Mouse (Mus musculus): ENCODE measurements at regions not wholly inside any gene's neighbourhood (a gene's known extent, or its start where the extent isn't known, plus 50 kb on each side); places are given as distances from the start of the nearest gene placed in this dataset.

DNA sequence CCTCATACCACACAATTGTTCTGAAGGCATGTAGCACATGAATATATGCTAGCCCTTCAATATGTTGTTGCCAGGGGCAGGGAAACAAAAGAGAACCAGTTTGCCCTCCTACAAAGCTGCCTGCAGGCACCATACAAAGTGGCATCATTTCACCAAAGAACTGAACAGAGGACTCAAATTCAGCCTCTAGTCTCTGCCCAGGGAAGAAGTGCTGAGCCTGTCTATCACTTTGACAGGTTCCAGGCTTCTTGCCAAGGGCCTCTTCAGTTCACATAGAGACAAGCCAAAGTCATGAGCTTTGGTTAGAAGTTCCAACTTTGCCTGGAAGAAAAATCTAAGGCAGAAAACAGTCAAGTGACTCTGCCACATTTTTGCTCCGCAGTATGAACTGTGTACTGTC is 223.4 kb upstream of the Ercc4 start:
- no peak for ATAC-seq (ENCODE audit: extremely low read depth, insufficient number of reproducible peaks, low FRiP score, low TSS enrichment)
- no peak overlapping the region for H3K9ac ChIP-seq
- no peaks in the 10 kb centered on the region for H3K36me3 ChIP-seq
- no peaks in the 10 kb centered on the region for H3K9me3 ChIP-seq
- no peak overlapping the region for H3K27ac ChIP-seq (replicated peaks)
- peaks cover 11% of the 10 kb centered on the region for H3K4me1 ChIP-seq
- no peak overlapping the region for H3K4me3 ChIP-seq
- H3K27me3 ChIP-seq (replicated peaks) = no peaks in the 10 kb centered on the region
- 55% methylated on average over 1 of the region's 1 CpGs for WGBS
- no peak overlapping the region for H3K4me2 ChIP-seq

DNA sequence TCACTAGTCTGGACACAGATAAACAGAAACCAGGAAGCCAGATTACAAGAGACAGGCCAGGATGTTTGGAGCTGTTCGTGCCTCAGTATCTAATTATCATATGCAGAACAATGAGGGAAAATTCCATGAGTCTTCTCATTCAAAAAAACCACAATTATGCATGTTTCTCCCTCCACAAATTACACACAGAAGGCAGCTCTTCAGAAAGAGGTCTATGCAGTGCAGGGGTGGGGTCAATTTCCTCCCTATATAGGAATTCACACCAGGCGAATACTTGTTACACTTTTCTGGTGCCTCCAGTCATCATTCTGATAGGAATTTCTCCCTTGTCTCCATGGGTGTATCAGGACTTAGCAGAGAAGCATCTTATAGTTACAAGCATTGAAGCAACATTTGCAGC is 222.1 kb upstream of the Ercc4 start:
- no peak overlapping the region for H3K27ac ChIP-seq (replicated peaks)
- H3K4me2 ChIP-seq = no peak overlapping the region
- 37% methylated on average over 2 of the region's 2 CpGs for WGBS
- peaks cover 11% of the 10 kb centered on the region for H3K4me1 ChIP-seq
- H3K4me3 ChIP-seq = no peak overlapping the region
- H3K27me3 ChIP-seq (replicated peaks) = no peaks in the 10 kb centered on the region
- ATAC-seq (ENCODE audit: extremely low read depth, insufficient number of reproducible peaks, low FRiP score, low TSS enrichment) = no peak
- H3K36me3 ChIP-seq = no peaks in the 10 kb centered on the region
- H3K9ac ChIP-seq = no peak overlapping the region
- H3K9me3 ChIP-seq = no peaks in the 10 kb centered on the region

DNA sequence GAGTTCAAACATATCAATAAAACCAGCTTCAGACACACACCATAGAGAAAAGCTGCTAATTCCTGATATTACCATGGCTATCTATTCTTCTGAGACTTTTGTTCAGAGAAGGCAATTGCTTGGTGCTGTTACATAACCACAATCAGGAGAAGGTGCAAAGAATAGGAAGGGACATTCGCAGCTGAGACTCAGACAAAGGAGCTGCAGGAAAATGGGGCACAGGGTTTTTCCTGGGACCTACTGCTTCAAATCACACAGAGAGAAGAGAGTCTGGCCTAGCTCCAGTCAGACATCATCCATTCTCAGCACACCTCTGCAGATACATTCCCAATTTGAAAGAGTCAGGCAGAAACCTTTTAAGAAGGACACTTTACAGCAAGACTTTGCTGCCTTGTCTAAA is 219.4 kb upstream of the Ercc4 start:
- ATAC-seq (ENCODE audit: extremely low read depth, insufficient number of reproducible peaks, low FRiP score, low TSS enrichment) = no peak
- Histone ChIP-seq H3K4me1 (peaks cover 11% of the 10 kb centered on the region), H3K27me3 (replicated peaks) (no peaks in the 10 kb centered on the region), H3K9me3 (no peaks in the 10 kb centered on the region), H3K4me3 (no peak overlapping the region), H3K27ac (replicated peaks) (no peak overlapping the region; the same call in 1 of the 2 replicates), H3K4me2 (no peak overlapping the region), H3K9ac (no peak overlapping the region), H3K36me3 (no peaks in the 10 kb centered on the region)
- 74% methylated on average over 1 of the region's 1 CpGs for WGBS

DNA sequence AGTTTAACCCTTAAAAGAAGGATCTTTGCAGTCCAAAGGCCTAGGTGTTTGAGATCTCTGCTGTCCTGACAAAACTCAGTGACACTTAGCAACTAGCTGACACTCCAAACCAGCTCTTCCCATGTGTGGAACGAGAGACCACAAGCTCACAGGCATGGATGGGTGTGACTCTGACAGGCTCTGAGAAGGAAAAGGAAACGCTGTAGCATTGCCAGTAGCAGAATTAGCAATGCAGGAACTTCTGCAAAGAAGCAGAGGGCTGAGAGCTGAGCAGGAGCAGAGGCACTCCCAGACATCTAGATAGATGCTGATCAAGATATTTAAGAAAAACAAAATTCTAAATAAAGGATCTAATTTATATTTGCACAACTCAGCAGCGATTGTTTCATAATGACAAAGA is 218.9 kb upstream of the Ercc4 start:
- H3K9me3 ChIP-seq = no peaks in the 10 kb centered on the region
- no peak for ATAC-seq (ENCODE audit: extremely low read depth, insufficient number of reproducible peaks, low FRiP score, low TSS enrichment)
- H3K9ac ChIP-seq = no peak overlapping the region
- no peak overlapping the region for H3K27ac ChIP-seq (replicated peaks)
- peaks cover 11% of the 10 kb centered on the region for H3K4me1 ChIP-seq
- H3K27me3 ChIP-seq (replicated peaks) = no peaks in the 10 kb centered on the region
- no peak overlapping the region for H3K4me3 ChIP-seq
- WGBS = 53% methylated on average over 3 of the region's 3 CpGs
- H3K4me2 ChIP-seq = no peak overlapping the region
- H3K36me3 ChIP-seq = no peaks in the 10 kb centered on the region

DNA sequence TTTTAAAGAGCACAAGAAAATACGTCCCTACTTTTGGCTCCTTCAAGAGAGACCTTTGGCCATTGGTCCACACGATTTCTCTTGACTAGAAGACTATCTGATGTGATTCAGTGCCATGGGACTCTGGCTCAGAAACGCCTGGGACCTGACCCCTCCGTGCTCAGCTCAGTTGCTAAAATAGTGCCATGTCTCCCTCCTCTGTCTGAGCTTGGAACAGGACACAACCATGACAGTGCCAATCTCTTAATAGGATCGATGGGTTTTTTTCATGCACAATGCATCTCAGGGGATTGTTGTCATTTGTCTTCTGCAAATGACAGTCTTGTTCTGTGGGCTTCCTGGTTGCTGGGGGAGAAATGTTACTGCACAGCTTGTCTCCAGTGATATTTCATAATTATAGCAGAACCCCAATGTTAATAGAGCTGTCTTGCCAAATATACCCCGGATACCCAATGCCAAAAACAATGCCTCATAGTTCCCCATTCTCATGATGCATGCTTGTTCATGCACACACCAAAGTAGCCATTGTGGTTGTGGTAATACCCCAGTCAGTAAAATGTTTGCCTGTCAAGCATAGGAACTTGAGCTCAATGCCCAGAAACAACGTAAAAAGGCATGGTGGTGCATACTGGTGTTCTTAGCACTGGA is 216.7 kb upstream of the Ercc4 start:
- H3K9ac ChIP-seq = no peak overlapping the region
- ATAC-seq (ENCODE audit: extremely low read depth, insufficient number of reproducible peaks, low FRiP score, low TSS enrichment) = no peak
- H3K4me3 ChIP-seq = no peak overlapping the region
- no peaks in the 10 kb centered on the region for H3K36me3 ChIP-seq
- H3K27ac ChIP-seq (replicated peaks) = no peak overlapping the region
- no peaks in the 10 kb centered on the region for H3K27me3 ChIP-seq (replicated peaks)
- H3K9me3 ChIP-seq = no peaks in the 10 kb centered on the region
- no peak overlapping the region for H3K4me2 ChIP-seq
- H3K4me1 ChIP-seq = no peaks in the 10 kb centered on the region
- 67% methylated on average over 7 of the region's 7 CpGs for WGBS

DNA sequence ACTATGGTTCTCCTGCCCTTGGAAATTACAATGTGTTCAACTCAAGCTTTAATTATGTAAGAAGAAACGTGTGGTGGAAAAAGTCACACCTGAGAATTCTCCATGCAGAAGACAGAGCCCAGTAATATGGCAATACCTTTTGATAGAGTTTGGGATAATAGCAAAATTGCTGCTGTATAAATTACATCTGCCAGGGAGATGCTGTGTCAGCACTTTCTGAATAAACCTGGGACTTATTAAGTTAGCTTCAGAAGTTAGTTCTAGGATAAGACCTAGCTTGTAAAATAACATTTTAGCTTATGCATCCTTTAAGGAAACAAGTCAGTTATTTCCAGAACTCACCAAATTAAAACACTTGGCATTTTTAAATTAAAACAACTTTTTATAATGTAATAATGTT is 212.2 kb upstream of the Ercc4 start:
- no peak for ATAC-seq (ENCODE audit: extremely low read depth, insufficient number of reproducible peaks, low FRiP score, low TSS enrichment)

DNA sequence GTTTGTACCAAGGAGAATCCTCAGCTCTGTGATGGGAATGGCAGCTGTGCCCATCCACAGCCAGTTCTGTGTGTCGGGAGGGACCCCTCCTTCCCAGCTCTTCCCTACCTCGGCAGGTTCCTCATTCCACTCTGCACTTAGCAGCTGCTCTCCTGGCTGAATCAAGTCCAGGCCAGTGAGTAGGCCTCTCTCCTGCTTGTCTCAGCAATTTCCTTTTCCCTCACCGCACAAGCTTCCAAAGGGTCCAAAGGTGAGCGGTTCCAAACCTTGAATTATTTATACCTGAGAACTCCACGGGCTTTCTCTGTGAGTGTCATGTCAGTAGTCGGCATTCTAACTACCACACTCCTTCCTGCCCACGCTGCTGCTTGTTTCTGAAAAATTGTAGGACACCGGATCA is 208.8 kb upstream of the Ercc4 start:
- Histone ChIP-seq H3K4me2 (no peak overlapping the region), H3K27ac (replicated peaks) (no peak overlapping the region), H3K9me3 (no peaks in the 10 kb centered on the region), H3K27me3 (replicated peaks) (no peaks in the 10 kb centered on the region), H3K4me1 (no peaks in the 10 kb centered on the region), H3K4me3 (no peak overlapping the region), H3K9ac (no peak overlapping the region), H3K36me3 (no peaks in the 10 kb centered on the region)
- 78% methylated on average over 8 of the region's 8 CpGs for WGBS
- ATAC-seq (ENCODE audit: extremely low read depth, insufficient number of reproducible peaks, low FRiP score, low TSS enrichment) = no peak

More for the DNA sequence above, 212.2 kb upstream of the Ercc4 start:
- H3K4me2 ChIP-seq = no peak overlapping the region
- no peaks in the 10 kb centered on the region for H3K36me3 ChIP-seq
- H3K9ac ChIP-seq = no peak overlapping the region
- no peak overlapping the region for H3K4me3 ChIP-seq
- H3K27ac ChIP-seq (replicated peaks) = no peak overlapping the region
- 54% methylated on average over 1 of the region's 1 CpGs for WGBS
- H3K4me1 ChIP-seq = no peaks in the 10 kb centered on the region
- no peaks in the 10 kb centered on the region for H3K9me3 ChIP-seq
- H3K27me3 ChIP-seq (replicated peaks) = no peaks in the 10 kb centered on the region

DNA sequence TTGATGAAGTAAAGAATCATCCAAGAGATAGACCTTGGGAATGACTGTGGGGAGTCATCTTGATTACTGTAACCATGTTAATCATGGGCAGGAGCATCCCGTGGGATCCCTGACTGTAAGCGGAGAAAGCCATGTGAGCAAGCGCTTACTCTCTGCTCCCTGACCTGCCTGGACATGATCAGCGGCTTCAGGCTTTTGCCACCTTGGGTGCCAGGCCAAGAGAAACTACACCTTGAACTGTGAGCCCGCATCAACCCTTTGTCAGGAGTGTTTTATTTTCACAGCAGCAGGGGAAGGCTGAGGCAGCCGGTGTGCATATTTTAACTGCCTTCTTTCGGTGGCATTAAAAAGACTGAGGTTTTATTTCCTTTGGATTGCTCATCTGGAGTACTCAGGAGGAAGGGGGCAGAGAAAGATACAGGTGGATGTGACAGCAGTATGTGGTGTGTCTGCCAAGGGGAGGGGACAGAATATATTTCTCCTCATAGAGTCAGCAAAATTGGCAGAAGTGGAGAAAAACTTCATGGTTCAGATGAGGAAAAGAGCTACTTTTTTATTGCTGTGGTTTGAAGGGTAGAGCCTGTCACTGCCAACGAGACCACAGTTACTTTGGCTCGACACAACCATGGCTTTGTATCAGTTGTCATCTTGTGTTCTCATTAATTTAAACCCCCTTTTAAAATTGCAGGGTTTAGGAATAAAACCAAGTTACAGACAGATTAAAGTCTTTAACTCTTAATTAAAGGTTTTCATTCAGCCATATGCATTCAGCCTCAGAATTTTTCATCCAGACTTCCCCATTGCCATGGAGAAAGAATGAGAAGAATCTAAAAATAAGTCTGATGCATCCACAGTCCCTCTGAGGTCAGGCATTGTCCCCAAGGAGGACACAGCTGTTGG is 208.1 kb upstream of the Ercc4 start:
- 71% methylated on average over 9 of the region's 9 CpGs for WGBS
- Histone ChIP-seq H3K4me3 (no peak overlapping the region), H3K9ac (no peak overlapping the region), H3K27me3 (replicated peaks) (no peaks in the 10 kb centered on the region), H3K4me1 (no peaks in the 10 kb centered on the region), H3K27ac (replicated peaks) (no peak overlapping the region), H3K9me3 (no peaks in the 10 kb centered on the region), H3K4me2 (no peak overlapping the region), H3K36me3 (no peaks in the 10 kb centered on the region)
- no peak for ATAC-seq (ENCODE audit: extremely low read depth, insufficient number of reproducible peaks, low FRiP score, low TSS enrichment)

DNA sequence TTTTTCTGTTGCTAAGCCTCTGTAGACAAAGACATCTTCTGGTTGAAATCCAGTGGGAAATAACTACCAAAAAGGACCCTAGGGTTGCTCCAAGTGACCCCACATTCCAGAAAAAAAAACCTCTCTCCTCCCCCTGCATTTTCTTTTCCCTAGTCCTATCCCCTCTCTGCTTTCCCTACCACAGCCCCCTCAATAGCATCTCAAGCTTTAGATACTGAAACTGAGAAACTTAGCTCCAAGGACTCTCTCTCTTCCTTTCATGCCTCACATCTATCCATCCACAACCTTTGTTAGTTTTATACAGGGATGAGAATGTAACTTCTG is 207.5 kb upstream of the Ercc4 start:
- no peak for ATAC-seq (ENCODE audit: extremely low read depth, insufficient number of reproducible peaks, low FRiP score, low TSS enrichment)
- no peak overlapping the region for H3K9ac ChIP-seq
- H3K4me2 ChIP-seq = no peak overlapping the region

DNA sequence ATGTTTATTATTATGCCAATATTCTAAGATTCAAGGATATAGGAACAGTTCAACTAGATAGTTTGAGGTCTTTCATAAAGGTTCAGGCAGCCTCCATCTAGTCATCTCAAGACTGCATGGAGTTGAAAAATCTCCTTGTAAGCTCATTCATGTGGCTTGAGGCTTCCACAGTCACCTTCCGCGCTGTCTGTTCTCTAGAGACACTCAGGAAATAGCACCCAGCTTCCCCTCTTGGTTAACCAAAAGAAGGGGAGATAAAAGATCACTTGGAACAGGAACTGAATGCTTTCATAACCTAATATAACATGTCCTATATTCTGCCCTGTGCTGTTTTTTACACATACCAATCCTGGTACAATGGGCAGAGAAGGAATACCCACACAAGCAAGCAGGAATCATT is 206.3 kb upstream of the Ercc4 start:
- Histone ChIP-seq H3K9ac (no peak overlapping the region), H3K36me3 (no peaks in the 10 kb centered on the region), H3K4me2 (no peak overlapping the region), H3K27me3 (replicated peaks) (no peaks in the 10 kb centered on the region), H3K4me1 (no peaks in the 10 kb centered on the region), H3K27ac (replicated peaks) (no peak overlapping the region), H3K9me3 (no peaks in the 10 kb centered on the region), H3K4me3 (no peak overlapping the region)
- WGBS = 75% methylated on average over 2 of the region's 2 CpGs
- ATAC-seq (ENCODE audit: extremely low read depth, insufficient number of reproducible peaks, low FRiP score, low TSS enrichment) = no peak

More for the DNA sequence above, 207.5 kb upstream of the Ercc4 start:
- Histone ChIP-seq H3K4me1 (no peaks in the 10 kb centered on the region), H3K27me3 (replicated peaks) (no peaks in the 10 kb centered on the region), H3K9me3 (no peaks in the 10 kb centered on the region), H3K4me3 (no peak overlapping the region), H3K36me3 (no peaks in the 10 kb centered on the region), H3K27ac (replicated peaks) (no peak overlapping the region)

DNA sequence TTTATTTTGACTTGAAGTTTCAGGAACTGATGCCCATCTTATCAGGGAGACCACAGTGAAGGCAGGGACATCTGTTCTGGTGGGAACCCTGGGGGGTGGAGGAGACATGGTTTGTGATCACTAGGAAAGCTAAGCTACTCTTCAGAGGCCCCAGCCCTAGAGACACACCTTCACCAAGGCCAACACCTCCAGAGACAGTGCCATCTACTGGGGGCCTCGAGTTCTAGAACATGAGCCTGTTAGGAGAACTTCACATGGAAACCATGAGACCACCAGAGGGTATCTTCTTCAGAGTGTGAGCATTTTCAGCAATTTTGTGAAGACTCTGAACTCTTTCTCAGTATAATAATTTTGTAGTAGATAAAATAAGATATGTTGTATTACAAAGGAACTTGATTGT is 204.5 kb upstream of the Ercc4 start:
- 36% methylated on average over 1 of the region's 1 CpGs for WGBS
- Histone ChIP-seq H3K4me3 (no peak overlapping the region), H3K27ac (replicated peaks) (no peak overlapping the region), H3K9ac (no peak overlapping the region), H3K9me3 (no peaks in the 10 kb centered on the region), H3K4me1 (no peaks in the 10 kb centered on the region), H3K4me2 (no peak overlapping the region), H3K27me3 (replicated peaks) (no peaks in the 10 kb centered on the region), H3K36me3 (no peaks in the 10 kb centered on the region)
- ATAC-seq (ENCODE audit: extremely low read depth, insufficient number of reproducible peaks, low FRiP score, low TSS enrichment) = no peak

DNA sequence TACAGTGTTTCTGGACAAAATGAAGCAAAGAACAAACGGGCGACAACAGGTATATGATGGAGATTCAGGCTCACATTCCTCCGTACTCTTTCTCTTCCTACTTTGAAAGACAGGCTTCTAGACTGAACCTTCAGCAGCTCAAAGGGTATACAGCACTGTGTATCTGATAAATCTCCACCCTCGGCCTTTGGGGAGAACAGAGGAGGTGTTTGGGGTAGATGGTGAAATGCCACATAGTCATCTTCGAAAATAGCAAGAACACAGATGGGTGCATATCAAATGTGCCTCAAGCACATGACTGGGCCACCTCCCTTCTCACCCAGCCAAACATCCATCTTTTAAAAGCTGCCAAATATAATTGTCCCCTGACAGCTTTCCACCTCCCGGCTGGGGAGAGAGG is 184.8 kb upstream of the Ercc4 start:
- ATAC-seq (ENCODE audit: extremely low read depth, insufficient number of reproducible peaks, low FRiP score, low TSS enrichment) = no peak
- H3K4me2 ChIP-seq = no peak overlapping the region
- no peaks in the 10 kb centered on the region for H3K36me3 ChIP-seq
- no peaks in the 10 kb centered on the region for H3K9me3 ChIP-seq
- no peak overlapping the region for H3K4me3 ChIP-seq
- WGBS = 77% methylated on average over 6 of the region's 6 CpGs
- H3K27me3 ChIP-seq (replicated peaks) = no peaks in the 10 kb centered on the region
- H3K27ac ChIP-seq (replicated peaks) = no peak overlapping the region
- H3K9ac ChIP-seq = no peak overlapping the region
- H3K4me1 ChIP-seq = no peaks in the 10 kb centered on the region

All from heart, embryonic 13.5 days (tissue).